Mouse (Mus musculus): ENCODE measurements at regions not wholly inside any gene's neighbourhood (a gene's known extent, or its start where the extent isn't known, plus 50 kb on each side); places are given as distances from the start of the nearest gene placed in this dataset.

- DNase-seq: no peak
Observed at GRCm38 (mm10) chr16:86516144-86516543, 614.5 kb upstream of the Adamts5 start.

- DNase-seq: no peak
Observed at GRCm38 (mm10) chr16:86501074-86501952, 599.7 kb upstream of the Adamts5 start.

GRCm38 (mm10) chr16:86475145-86475544 is 573.5 kb upstream of the Adamts5 start:
- peak; percentile 4 for DNase-seq

- peak; percentile 21 for DNase-seq
Observed at GRCm38 (mm10) chr16:86473059-86473740, 571.6 kb upstream of the Adamts5 start.

- no peak for DNase-seq
Observed at GRCm38 (mm10) chr16:86461073-86461472, 559.4 kb upstream of the Adamts5 start.

DNA sequence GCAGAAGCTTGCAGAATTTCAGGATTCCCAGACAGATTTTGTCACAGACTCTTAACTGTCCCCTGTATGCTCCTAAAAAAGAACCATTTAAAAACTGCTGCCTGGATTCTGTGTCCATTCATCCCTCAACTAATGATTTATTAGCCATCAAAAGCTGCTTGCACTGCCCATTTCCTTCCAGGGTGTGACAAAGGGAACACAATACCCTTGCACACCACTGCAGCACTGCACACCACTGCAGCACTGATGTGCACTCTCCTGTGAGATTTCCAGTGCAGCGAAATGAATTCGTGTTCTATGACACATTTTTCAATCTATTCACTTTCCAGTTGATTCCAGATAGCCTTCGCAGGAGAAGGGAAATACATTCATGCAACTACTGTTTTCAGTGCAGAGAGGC is 555.0 kb upstream of the Adamts5 start:
- no peak for DNase-seq

GRCm38 (mm10) chr16:86454810-86455209 is 553.2 kb upstream of the Adamts5 start:
- no peak for DNase-seq

GRCm38 (mm10) chr16:86454031-86454430 is 552.4 kb upstream of the Adamts5 start:
- no peak for DNase-seq

DNA sequence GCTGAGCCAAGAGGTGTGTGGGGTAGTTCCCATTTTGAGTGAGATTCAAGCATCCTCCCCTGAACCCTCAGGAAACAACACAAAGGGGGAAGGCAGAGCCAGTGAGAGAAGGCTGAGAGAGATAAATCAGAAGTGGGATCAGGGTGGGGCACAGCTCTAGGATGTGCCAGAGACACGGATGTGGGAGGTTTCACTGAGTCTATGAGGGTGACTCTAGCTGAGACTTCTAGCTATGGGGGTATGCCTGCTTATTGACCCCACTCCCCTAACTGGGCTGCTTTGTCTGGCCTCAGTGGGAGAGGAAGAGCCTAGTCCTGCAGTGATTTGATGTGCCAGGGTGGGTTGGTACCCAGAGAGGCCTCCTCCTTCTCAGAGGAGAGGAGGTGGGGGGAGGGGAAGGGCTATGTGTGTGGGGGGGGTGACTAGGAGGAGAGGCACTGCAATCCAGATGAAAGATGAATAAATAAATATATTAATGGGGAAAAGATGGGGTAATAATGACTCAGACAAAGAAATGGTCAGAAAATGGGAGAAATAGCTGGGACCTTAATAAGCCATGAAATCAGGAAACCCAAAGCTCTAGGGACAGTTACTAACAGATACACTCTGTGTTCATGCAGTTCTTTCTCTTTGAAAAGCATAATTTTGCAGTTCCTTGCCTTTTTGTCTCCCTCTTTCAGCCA is 547.0 kb upstream of the Adamts5 start:
- no peak for DNase-seq

GRCm38 (mm10) chr16:86419458-86419857 is 517.8 kb upstream of the Adamts5 start:
- peak; percentile 76 for DNase-seq

DNA sequence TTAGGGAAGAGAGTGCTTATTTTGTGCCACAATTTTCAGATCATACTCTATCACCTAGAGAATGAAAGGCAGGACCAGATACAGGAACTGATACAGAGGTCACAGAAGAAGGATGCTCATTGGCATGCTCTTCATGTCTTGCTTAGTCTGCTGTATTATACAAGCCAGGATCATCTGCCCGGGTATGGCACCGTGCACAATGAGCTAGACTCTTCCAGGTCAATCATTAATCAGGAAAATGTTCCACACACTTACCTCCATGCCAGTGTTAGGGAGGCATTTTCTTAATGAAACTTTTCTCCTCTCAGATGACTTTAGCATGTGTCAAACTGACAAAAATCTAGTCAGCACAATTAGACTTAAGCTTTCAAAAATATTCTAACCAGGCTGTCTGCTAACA is 502.7 kb upstream of the Adamts5 start:
- DNase-seq: no peak

- DNase-seq: no peak
Observed at GRCm38 (mm10) chr16:86401381-86401780, 499.8 kb upstream of the Adamts5 start.

- no peak for DNase-seq
Observed at GRCm38 (mm10) chr16:86399288-86399687, 497.7 kb upstream of the Adamts5 start.

DNA sequence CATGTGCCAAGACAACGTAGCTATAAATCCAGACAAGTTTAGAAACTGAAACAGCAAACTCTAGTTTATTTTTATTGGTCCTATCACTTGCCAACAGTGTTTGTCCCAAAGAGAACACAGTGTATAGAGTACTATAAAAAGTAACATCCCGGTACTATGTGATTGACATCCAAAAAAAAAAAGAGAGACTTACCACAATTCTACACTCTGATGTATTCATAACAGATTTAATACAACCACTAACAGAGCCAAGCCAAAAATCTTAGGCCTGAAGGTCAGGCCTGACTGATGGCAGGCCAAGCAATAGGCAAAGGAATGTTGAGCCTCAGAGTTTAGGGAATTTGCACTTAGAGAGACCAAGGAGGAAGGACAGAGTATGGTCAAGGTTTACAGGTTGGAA is 495.9 kb upstream of the Adamts5 start:
- no peak for DNase-seq

- no peak for DNase-seq
Observed at GRCm38 (mm10) chr16:86389063-86389723, 487.6 kb upstream of the Adamts5 start.

DNA sequence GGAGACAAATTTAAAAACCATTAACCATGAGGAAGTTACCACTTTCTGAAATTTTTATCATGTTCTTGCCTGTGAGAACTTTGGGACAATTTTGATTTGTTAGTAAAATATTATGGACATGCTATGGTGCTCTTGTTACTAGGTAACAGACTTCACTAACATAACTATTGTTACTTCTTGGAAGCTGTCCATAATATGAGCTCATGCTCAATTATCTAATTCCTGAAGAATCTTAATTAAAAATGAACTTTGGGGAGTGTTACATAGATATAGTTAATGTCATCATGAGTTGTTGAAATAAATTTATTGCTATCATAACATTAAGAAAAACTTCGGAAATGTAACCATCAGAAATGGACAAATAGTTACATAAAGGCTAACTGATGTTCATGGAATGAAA is 486.5 kb upstream of the Adamts5 start:
- no peak for DNase-seq

DNA sequence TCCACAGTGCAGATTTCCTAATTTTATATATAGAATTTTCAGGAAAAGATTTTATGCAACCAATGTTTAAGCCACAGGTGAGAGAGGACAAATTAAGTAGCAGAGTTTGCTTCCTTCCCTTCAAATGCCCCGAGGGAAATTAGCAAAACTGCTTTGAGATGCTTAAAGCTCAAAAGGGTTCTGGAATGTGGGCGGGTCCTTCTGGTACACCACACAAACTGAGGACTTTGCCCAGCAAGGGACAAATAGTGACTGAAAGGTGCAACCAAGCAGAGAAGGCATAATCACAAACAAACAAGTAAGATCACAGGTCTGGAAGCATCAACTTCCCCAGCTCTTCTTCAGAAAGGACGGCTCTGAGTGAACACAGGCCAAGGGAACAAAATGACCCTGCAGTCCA is 476.4 kb upstream of the Adamts5 start:
- DNase-seq: no peak

- no peak for DNase-seq
Observed at GRCm38 (mm10) chr16:86371652-86372051, 470.0 kb upstream of the Adamts5 start.

DNA sequence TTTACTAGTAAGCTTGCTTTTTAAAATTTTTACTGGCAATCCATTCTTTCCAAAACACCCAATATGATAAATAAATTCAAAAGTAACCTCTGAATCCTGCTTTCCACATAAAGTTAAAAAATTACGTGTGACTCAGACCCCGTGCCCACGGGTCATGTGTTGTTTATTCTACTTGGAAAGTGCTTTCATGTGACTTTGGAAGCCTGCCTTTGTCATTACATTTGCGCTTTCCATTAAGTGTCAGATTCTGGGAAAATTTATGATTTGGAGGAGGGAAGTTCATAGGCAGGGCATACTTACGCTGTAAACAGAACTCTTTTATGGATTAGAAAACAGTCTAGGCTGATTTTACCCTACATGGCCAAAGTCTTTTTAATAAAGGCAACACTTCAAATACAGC is 466.8 kb upstream of the Adamts5 start:
- no peak for DNase-seq

DNA sequence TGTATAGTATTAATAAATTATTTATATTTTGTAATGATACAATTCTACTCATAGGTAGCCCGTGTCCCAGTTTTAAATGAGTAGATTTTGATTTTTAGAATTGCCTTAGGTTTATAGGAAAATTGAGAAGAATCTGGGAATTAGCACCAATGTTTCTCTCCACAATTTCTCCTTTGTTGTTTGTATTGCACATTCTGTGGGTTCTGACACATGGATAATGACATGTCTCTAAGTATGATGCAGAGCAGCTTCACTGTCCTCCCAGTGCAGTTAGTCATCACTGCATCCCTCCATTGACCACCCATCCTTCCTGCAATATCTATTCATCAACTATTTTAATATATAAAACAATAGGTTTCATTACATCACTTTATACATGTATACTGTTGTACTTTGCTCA is 464.6 kb upstream of the Adamts5 start:
- DNase-seq: no peak

GRCm38 (mm10) chr16:86361099-86361498 is 459.5 kb upstream of the Adamts5 start:
- DNase-seq: no peak

GRCm38 (mm10) chr16:86355036-86355435 is 453.4 kb upstream of the Adamts5 start:
- DNase-seq: no peak

DNA sequence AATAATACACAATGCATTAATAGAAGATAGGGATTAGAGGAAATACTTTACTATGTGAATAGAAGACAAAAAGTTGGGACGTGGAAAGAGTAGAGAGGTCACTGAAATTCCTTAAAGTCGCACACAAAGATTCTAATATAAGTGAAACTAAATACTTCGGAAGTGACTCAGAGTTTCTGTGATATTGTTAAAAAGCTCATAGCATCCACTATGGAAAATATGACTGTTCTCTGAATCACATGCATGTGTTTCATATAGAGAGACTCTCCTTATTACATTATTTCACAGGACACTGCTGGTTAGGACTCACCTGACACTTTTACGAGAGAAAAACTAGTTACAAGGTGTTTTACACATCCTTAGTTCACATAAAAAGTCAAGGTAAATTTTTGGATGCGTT is 446.1 kb upstream of the Adamts5 start:
- no peak for DNase-seq

All from adrenal gland, postnatal 14 days (tissue).